Mouse (Mus musculus) embryonic facial prominence, embryonic 11.5 days (tissue): ENCODE data around the gene Pilra. TPM values are rescaled to one million over a fixed set of nuclear protein-coding genes. Genes with fewer than 3 reads are reported as not detected.

Experiments
- ATAC-seq: fragments of 200-750 bp; cut with Nextera tagmentation; replicated peaks from 2 replicates; pipeline ENCODE4 v1.8.0; 2017; ENCODE audit warnings: low read depth; ENCODE audit not compliant: insufficient number of reproducible peaks, low FRiP score, low TSS enrichment
- DNase-seq: peaks from one replicate; pipeline ENCODE4 v3.0.0-alpha.2; 2015; ENCODE audit warnings: low spot score
- H3K27ac ChIP-seq: fragments of 300-500 bp; sonication (generic); replicated peaks from 2 replicates; pipeline ENCODE4 v1.5.1; 2014; ENCODE audit warnings: mild to moderate bottlenecking, low read depth, low read length, control low read depth
- H3K27me3 ChIP-seq: fragments of 300-500 bp; sonication (generic); 2 replicates; pipeline ENCODE4 v1.6.1; 2014; ENCODE audit warnings: mild to moderate bottlenecking, low read length, moderate library complexity, mixed read lengths; ENCODE audit not compliant: control insufficient read depth, insufficient read depth
- H3K36me3 ChIP-seq: fragments of 300-500 bp; sonication (generic); replicated peaks from 2 replicates; pipeline ENCODE4 v1.6.1; 2014; ENCODE audit warnings: low read depth, mild to moderate bottlenecking, low read length, moderate library complexity, mixed read lengths; ENCODE audit not compliant: control insufficient read depth, insufficient read depth
- H3K4me1 ChIP-seq: fragments of 300-500 bp; sonication (generic); 2 replicates; pipeline ENCODE4 v1.6.1; 2014; ENCODE audit warnings: low read length, mixed read lengths; ENCODE audit not compliant: control insufficient read depth, insufficient read depth
- H3K4me2 ChIP-seq: fragments of 300-500 bp; sonication (generic); 2 replicates; pipeline ENCODE4 v1.6.1; 2014; ENCODE audit warnings: low read depth, mild to moderate bottlenecking, control low read depth, low read length, moderate library complexity
- H3K4me3 ChIP-seq: fragments of 300-500 bp; sonication (generic); 2 replicates; pipeline ENCODE4 v1.5.1; 2014; ENCODE audit warnings: low read depth, low read length, control low read depth
- H3K9ac ChIP-seq: fragments of 300-500 bp; sonication (generic); replicated peaks from 2 replicates; pipeline ENCODE4 v1.6.1; 2014; ENCODE audit warnings: mild to moderate bottlenecking, control low read depth, low read length
- H3K9me3 ChIP-seq: fragments of 300-500 bp; sonication (generic); replicated peaks from 2 replicates; pipeline ENCODE4 v1.6.1; 2016; ENCODE audit warnings: mild to moderate bottlenecking, low read length, inconsistent platforms, mixed read lengths; ENCODE audit not compliant: control insufficient read depth
- WGBS: fragments of 180-500 bp; shearing (Covaris S2); extraction: QIAGEN DNeasy Blood & Tissue Kit; methylation state at CpG from one replicate; pipeline ENCODE4 v1.1.7; 2014; 5-methylcytosine and 5-hydroxymethylcytosine counted together
- polyA plus RNA-seq: library from polyadenylated mRNA; unstranded; fragments of >200 nt; fragmentation: Nextera tagmentation; extraction: Ambion mirVana; gene quantifications from 2 replicates; pipeline ENCODE4 v1.2.1, GENCODE M21; 2014

Gene Pilra
- polyA plus RNA-seq, 1 experiment from 2014 or later, result 0.28 TPM

DNA sequence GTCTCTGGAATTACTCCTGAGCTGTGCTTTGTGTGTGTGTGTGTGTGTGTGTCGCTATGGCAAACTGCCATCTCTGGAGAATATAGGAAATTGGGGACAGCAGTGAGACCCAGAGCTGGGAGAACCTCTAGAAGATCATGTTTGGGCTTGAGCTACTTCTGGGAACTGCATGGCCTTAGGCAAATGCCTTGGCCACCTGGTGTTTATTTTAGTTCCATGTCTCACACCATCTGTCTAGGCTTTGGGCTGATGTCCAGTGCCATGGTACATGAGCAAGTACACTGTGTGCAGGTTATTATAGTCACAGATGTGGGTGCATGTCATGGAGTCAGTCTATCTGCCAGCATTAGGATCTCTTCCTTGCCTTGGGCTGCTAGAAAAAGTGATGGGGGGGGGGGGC lies 13.5 kb downstream of the Pilra start:
- H3K27me3 ChIP-seq, result no peaks in the 10 kb centered on the region
- H3K36me3 ChIP-seq, result no peaks in the 10 kb centered on the region
- WGBS, result 78% methylated on average over 1 of the region's 1 CpGs
- H3K4me3 ChIP-seq, result no peak overlapping the region
- no peak overlapping the region for H3K27ac ChIP-seq
- DNase-seq (no peak), ATAC-seq (no peak)
- no peak overlapping the region for H3K4me2 ChIP-seq
- no peaks in the 10 kb centered on the region for H3K9me3 ChIP-seq
- no peaks in the 10 kb centered on the region for H3K4me1 ChIP-seq
- no peak overlapping the region for H3K9ac ChIP-seq

- H3K4me1 ChIP-seq, result no peaks in the 10 kb centered on the region
- no peak overlapping the region for H3K4me3 ChIP-seq
- no peak overlapping the region for H3K4me2 ChIP-seq
- no peaks in the 10 kb centered on the region for H3K9me3 ChIP-seq
- H3K9ac ChIP-seq, result no peak overlapping the region
- ATAC-seq, result no peak
- no peak for DNase-seq
- WGBS, result 60% methylated on average over 4 of the region's 4 CpGs
- no peaks in the 10 kb centered on the region for H3K27me3 ChIP-seq
- no peaks in the 10 kb centered on the region for H3K36me3 ChIP-seq
- H3K27ac ChIP-seq, result no peak overlapping the region
Measured at GRCm38 (mm10) chr5:137822126-137822525, 14.0 kb downstream of the Pilra start.

- Histone ChIP-seq H3K36me3 (no peaks in the 10 kb centered on the region), H3K9ac (no peak overlapping the region), H3K27ac (no peak overlapping the region), H3K9me3 (no peaks in the 10 kb centered on the region), H3K4me1 (no peaks in the 10 kb centered on the region), H3K27me3 (no peaks in the 10 kb centered on the region), H3K4me2 (no peak overlapping the region), H3K4me3 (no peak overlapping the region)
- no peak for ATAC-seq
- 81% methylated on average over 4 of the region's 4 CpGs for whole genome bisulfite sequencing
- no peak for DNase-seq
Measured at GRCm38 (mm10) chr5:137817466-137818222, 18.4 kb downstream of the Pilra start.

DNA sequence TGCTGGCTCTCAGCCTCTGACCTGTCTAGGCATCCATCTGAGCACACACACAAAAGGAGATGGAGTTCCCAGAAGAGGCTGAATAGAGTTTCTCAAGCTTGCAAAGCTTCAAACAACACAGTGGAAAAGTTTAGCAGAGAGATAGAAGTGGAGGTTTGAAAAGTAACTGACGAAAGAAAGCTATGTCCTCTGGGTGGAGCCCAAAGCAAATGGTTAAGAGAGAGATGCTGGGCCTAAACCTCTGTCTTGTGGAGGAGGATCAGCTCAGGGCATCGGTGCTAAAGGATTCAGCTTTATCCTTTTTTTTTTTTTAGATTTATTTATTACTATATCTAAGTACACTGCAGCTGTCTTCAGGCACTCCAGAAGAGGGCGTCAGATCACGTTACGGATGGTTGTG lies 27.8 kb downstream of the Pilra start:
- WGBS, result 88% methylated on average over 5 of the region's 5 CpGs
- ATAC-seq (no peak), DNase-seq (no peak)
- H3K9me3 ChIP-seq, result no peaks in the 10 kb centered on the region
- H3K4me1 ChIP-seq, result no peaks in the 10 kb centered on the region
- no peaks in the 10 kb centered on the region for H3K27me3 ChIP-seq
- no peak overlapping the region for H3K4me2 ChIP-seq
- no peak overlapping the region for H3K27ac ChIP-seq
- H3K36me3 ChIP-seq, result no peaks in the 10 kb centered on the region
- H3K4me3 ChIP-seq, result no peak overlapping the region
- no peak overlapping the region for H3K9ac ChIP-seq

GRCm38 (mm10) chr5:137806158-137806557 lies 29.9 kb downstream of the Pilra start:
- DNase-seq (no peak), ATAC-seq (no peak)
- Histone ChIP-seq H3K36me3 (no peaks in the 10 kb centered on the region), H3K4me2 (no peak overlapping the region), H3K9me3 (no peaks in the 10 kb centered on the region), H3K27ac (no peak overlapping the region), H3K27me3 (no peaks in the 10 kb centered on the region), H3K4me3 (no peak overlapping the region), H3K9ac (no peak overlapping the region), H3K4me1 (no peaks in the 10 kb centered on the region)
- WGBS, result 84% methylated on average over 1 of the region's 1 CpGs

DNA sequence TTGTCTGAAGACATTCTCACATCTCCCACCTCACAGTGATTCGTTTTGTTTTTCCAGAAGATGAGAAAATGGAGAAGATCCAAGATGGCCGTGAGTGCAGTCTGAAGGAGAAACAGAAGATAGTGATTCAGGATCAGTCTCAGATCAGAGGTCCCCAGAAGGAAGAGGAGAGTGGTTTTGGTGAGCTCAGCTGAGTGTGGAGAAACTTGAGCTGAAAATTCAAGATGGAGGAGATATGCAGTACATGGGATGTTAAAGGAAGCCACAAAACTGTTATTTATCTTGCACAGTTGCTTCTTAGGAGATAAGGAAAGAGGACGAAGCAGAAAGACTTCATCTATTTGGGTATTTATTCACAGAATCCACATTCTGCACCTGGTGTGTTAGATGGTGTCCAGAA lies 35.2 kb downstream of the Pilra start:
- no peaks in the 10 kb centered on the region for H3K9me3 ChIP-seq
- no peak overlapping the region for H3K27ac ChIP-seq
- no peaks in the 10 kb centered on the region for H3K4me1 ChIP-seq
- ATAC-seq (no peak), DNase-seq (no peak)
- no peak overlapping the region for H3K9ac ChIP-seq
- WGBS, result 87% methylated on average over 3 of the region's 3 CpGs
- H3K27me3 ChIP-seq, result no peaks in the 10 kb centered on the region
- H3K4me2 ChIP-seq, result no peak overlapping the region
- H3K4me3 ChIP-seq, result no peak overlapping the region
- no peaks in the 10 kb centered on the region for H3K36me3 ChIP-seq

DNA sequence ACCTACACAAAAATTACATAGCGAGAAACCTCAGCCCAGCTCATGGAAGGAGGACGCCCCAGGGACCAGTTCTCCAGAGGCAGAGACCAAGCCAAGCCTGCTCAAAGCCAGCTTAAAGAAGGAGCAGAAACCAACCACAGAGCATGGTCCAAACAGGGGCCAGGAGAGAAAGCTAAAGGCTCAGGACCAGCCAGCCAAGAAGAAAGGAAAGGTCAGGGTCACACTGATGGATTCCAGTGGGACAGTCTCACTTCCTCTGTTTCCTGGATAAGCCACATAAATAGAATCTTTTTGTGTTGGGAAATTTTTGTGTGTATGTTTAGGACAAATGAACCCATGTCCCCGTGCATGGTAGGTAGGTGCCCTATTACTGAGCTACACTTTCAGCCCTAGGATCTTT lies 39.5 kb downstream of the Pilra start:
- Histone ChIP-seq H3K9ac (no peak overlapping the region), H3K4me1 (no peaks in the 10 kb centered on the region), H3K36me3 (no peaks in the 10 kb centered on the region), H3K4me2 (no peak overlapping the region), H3K9me3 (no peaks in the 10 kb centered on the region), H3K27me3 (no peaks in the 10 kb centered on the region), H3K27ac (no peak overlapping the region), H3K4me3 (no peak overlapping the region)
- DNase-seq, result no peak
- 80% methylated on average over 3 of the region's 3 CpGs for WGBS
- no peak for ATAC-seq

DNA sequence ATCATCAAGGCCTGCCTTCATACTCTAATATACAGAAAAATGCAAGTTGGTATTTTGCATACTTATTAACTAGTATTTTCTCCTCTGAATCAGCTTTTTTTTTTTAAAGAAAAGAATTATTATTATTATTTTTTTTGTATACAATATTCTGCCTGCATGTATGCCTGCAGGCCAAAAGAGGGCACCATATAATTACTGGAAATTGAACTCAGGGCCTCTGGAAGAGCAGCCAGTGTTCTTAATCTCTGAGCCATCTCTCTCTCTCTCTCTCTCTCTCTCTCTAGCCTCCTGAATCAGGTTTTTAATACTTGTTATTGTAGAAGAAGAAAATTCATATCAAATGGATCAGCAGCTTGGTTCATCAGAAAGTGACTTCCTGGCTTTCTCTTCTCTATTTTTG lies 44.5 kb downstream of the Pilra start:
- no peaks in the 10 kb centered on the region for H3K36me3 ChIP-seq
- H3K4me2 ChIP-seq, result no peak overlapping the region
- no peaks in the 10 kb centered on the region for H3K9me3 ChIP-seq
- H3K27me3 ChIP-seq, result no peaks in the 10 kb centered on the region
- no peak overlapping the region for H3K27ac ChIP-seq
- H3K4me3 ChIP-seq, result no peak overlapping the region
- H3K4me1 ChIP-seq, result no peaks in the 10 kb centered on the region
- no peak for ATAC-seq
- no peak overlapping the region for H3K9ac ChIP-seq
- no peak for DNase-seq
